Mouse (Mus musculus) megakaryocyte, embryonic 14.5 days (primary cell): ENCODE measurements around the gene Lsg1.

Experiments used
- FLI1 ChIP-seq: IDR thresholded peaks from 2 replicates; pipeline ENCODE4 v1.6.1; 2012; ENCODE audit warnings: low read length, inconsistent platforms, mixed read lengths
- GATA1 ChIP-seq: IDR thresholded peaks from 3 replicates; pipeline ENCODE4 v1.6.1; 2012; ENCODE audit warnings: mixed read lengths, low read length, inconsistent platforms, borderline replicate concordance

DNA sequence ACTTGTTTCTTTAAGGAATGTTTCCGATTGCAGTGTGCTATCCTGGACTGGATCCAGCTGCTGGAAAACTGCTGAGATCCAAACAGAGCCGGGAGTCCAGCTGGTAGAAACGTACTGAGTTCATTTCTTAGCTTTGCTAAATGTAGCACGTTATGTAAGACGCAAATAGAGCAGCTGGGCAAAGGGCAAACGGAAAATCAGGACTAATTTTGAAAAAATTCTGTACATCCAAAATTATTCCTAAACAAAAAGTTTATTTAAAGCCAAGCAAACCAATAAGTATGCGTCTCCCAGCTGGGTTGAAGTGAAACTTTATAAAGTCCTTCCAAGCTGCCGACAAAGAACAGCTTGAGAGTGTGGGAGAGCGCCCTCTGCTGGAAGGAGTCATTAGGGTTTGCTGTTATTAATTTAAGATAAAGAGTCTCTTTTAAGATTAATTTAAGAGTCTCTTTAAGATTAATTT, 67.0 kb downstream of the Lsg1 start:
- no peak for TF ChIP-seq GATA1
- no peak for TF ChIP-seq FLI1
